Mouse (Mus musculus) T-helper 2 cell (primary cell): ENCODE measurements around the gene Net1.
"Not testable (repeated sequence)": the region's sequence is repeated elsewhere in the genome, so short reads cannot be mapped to it uniquely, and the experiment has no call there.

ENCODE experiments used
- in situ Hi-C: fragments of 300-600 bp; cut with MboI, MseI; formaldehyde crosslinking; loops from one replicate; pipeline ENCODE4 v1.15.1; 2025; ENCODE audit warnings: high pct_unique_total_duplicates

The Net1 gene

GRCm38 (mm10) chr13:3833644-3834043 is 84.4 kb downstream of the Net1 start:
- in situ Hi-C loops = not testable (repeated sequence)

- in situ Hi-C loops = no loop called here
These were observed 85.6 kb downstream of the Net1 start for GRCm38 (mm10) chr13:3832450-3832849.
